Mouse (Mus musculus) neural tube, embryonic 15.5 days (tissue): Measurements from ENCODE around the gene Hat1. TPM values are rescaled to one million over a fixed set of nuclear protein-coding genes. Genes with fewer than 3 reads are reported as not detected.

Source experiments
- ATAC-seq: fragments of 200-750 bp; cut with Nextera tagmentation; 2 replicates; pipeline ENCODE4 v1.8.0; 2017; ENCODE audit warnings: mild to moderate bottlenecking, moderate TSS enrichment, moderate library complexity; ENCODE audit not compliant: low FRiP score
- H3K27ac ChIP-seq: fragments of 300-500 bp; sonication (generic); replicated peaks from 2 replicates; pipeline ENCODE4 v1.5.1; 2015; ENCODE audit warnings: mild to moderate bottlenecking, inconsistent platforms
- H3K27me3 ChIP-seq: fragments of 300-500 bp; sonication (generic); replicated peaks from 2 replicates; pipeline ENCODE4 v1.6.1; 2015; ENCODE audit warnings: inconsistent platforms
- H3K36me3 ChIP-seq: fragments of 300-500 bp; sonication (generic); 2 replicates; pipeline ENCODE4 v1.6.1; 2015; ENCODE audit warnings: inconsistent platforms
- H3K4me1 ChIP-seq: fragments of 300-500 bp; sonication (generic); 2 replicates; pipeline ENCODE4 v1.6.1; 2015; ENCODE audit warnings: inconsistent platforms
- H3K4me2 ChIP-seq: fragments of 300-500 bp; sonication (generic); 2 replicates; pipeline ENCODE4 v1.6.1; 2015; ENCODE audit warnings: inconsistent platforms, mild to moderate bottlenecking, moderate library complexity
- H3K4me3 ChIP-seq: fragments of 300-500 bp; sonication (generic); replicated peaks from 2 replicates; pipeline ENCODE4 v1.5.1; 2015; ENCODE audit warnings: mild to moderate bottlenecking, inconsistent platforms
- H3K9ac ChIP-seq: fragments of 300-500 bp; sonication (generic); replicated peaks from 2 replicates; pipeline ENCODE4 v1.6.1; 2015; ENCODE audit warnings: mild to moderate bottlenecking, inconsistent platforms
- H3K9me3 ChIP-seq: fragments of 300-500 bp; sonication (generic); replicated peaks from 2 replicates; pipeline ENCODE4 v1.6.1; 2016; ENCODE audit warnings: inconsistent platforms
- WGBS: fragments of 180-500 bp; shearing (Covaris S2); methylation state at CpG from one replicate; pipeline ENCODE4 v1.1.7; 2015; ENCODE audit warnings: mixed read lengths; 5-methylcytosine and 5-hydroxymethylcytosine counted together
- polyA plus RNA-seq: library from polyadenylated mRNA; unstranded; fragments of >200 nt; fragmentation: Nextera tagmentation; extraction: Ambion mirVana; gene quantifications from 2 replicates; pipeline ENCODE4 v1.2.1, GENCODE M21; 2015

Gene Hat1
- polyA plus RNA-seq, 1 experiment from 2014 or later = 45.9 TPM

- ATAC-seq = no peak
- Histone ChIP-seq H3K9ac (no peak overlapping the region), H3K4me3 (no peak overlapping the region), H3K4me1 (peaks cover 11% of the 10 kb centered on the region), H3K4me2 (no peak overlapping the region), H3K27me3 (peaks cover 3% of the 10 kb centered on the region; the same call in 1 of the 2 replicates), H3K27ac (no peak overlapping the region), H3K36me3 (no peaks in the 10 kb centered on the region), H3K9me3 (no peaks in the 10 kb centered on the region)
- WGBS = 17% methylated on average over 2 of the region's 2 CpGs
Measured at GRCm38 (mm10) chr2:71449604-71450003, 60.8 kb downstream of the Hat1 start.

GRCm38 (mm10) chr2:71451761-71452160, 63.0 kb downstream of the Hat1 start:
- Histone ChIP-seq H3K4me2 (no peak overlapping the region), H3K36me3 (no peaks in the 10 kb centered on the region), H3K4me3 (no peak overlapping the region), H3K27me3 (peaks cover 3% of the 10 kb centered on the region; the same call in 1 of the 2 replicates), H3K9ac (no peak overlapping the region), H3K4me1 (peaks cover 11% of the 10 kb centered on the region), H3K9me3 (no peaks in the 10 kb centered on the region), H3K27ac (no peak overlapping the region)
- no peak for ATAC-seq
- WGBS = 67% methylated on average over 5 of the region's 5 CpGs

GRCm38 (mm10) chr2:71453161-71453916, 64.6 kb downstream of the Hat1 start, which contains the start of gene Metap1d:
Metap1d (plus strand) TSS chr2:71453276.
- peak within 1 kb of the TSS; percentile 44 for H3K9ac ChIP-seq
- H3K4me1 ChIP-seq = peaks cover 11% of the 10 kb centered on the region
- under 1% methylated on average over 61 of the region's 61 CpGs for WGBS
- peak within 1 kb of the TSS; percentile 81 for H3K4me2 ChIP-seq
- H3K27me3 ChIP-seq = peaks cover 3% of the 10 kb centered on the region; the same call in 1 of the 2 replicates
- no peaks in the 10 kb centered on the region for H3K36me3 ChIP-seq
- H3K27ac ChIP-seq = peak within 1 kb of the TSS; percentile 78
- peak within 1 kb of the TSS; percentile 68 for H3K4me3 ChIP-seq
- ATAC-seq = peak; percentile 99
- H3K9me3 ChIP-seq = no peaks in the 10 kb centered on the region

- ATAC-seq = no peak
- Histone ChIP-seq H3K27ac (no peak overlapping the region; the same call in 1 of the 2 replicates), H3K36me3 (no peaks in the 10 kb centered on the region), H3K4me1 (peaks cover 11% of the 10 kb centered on the region), H3K9me3 (no peaks in the 10 kb centered on the region), H3K9ac (peak overlapping the region; percentile 44; the same call in 1 of the 2 replicates), H3K4me2 (peak overlapping the region; percentile 81), H3K4me3 (peak overlapping the region; percentile 68), H3K27me3 (peaks cover 3% of the 10 kb centered on the region; the same call in 1 of the 2 replicates)
- WGBS = 49% methylated on average over 4 of the region's 4 CpGs
Measured at GRCm38 (mm10) chr2:71453917-71454260, 65.1 kb downstream of the Hat1 start.

- Histone ChIP-seq H3K4me2 (no peak overlapping the region), H3K9me3 (no peaks in the 10 kb centered on the region), H3K27me3 (no peaks in the 10 kb centered on the region), H3K9ac (no peak overlapping the region), H3K4me3 (no peak overlapping the region), H3K36me3 (no peaks in the 10 kb centered on the region), H3K27ac (no peak overlapping the region), H3K4me1 (peaks cover 5% of the 10 kb centered on the region)
- 68% methylated on average over 13 of the region's 13 CpGs for WGBS
- no peak for ATAC-seq
Measured at GRCm38 (mm10) chr2:71458624-71459023, 69.9 kb downstream of the Hat1 start.

- H3K4me3 ChIP-seq = no peak overlapping the region
- no peaks in the 10 kb centered on the region for H3K36me3 ChIP-seq
- WGBS = 83% methylated on average over 1 of the region's 1 CpGs
- ATAC-seq = no peak
- no peaks in the 10 kb centered on the region for H3K27me3 ChIP-seq
- no peak overlapping the region for H3K27ac ChIP-seq
- H3K9ac ChIP-seq = no peak overlapping the region
- no peak overlapping the region for H3K4me2 ChIP-seq
- no peaks in the 10 kb centered on the region for H3K9me3 ChIP-seq
- no peaks in the 10 kb centered on the region for H3K4me1 ChIP-seq
Measured at GRCm38 (mm10) chr2:71459659-71460058, 70.9 kb downstream of the Hat1 start.

- no peaks in the 10 kb centered on the region for H3K36me3 ChIP-seq
- 77% methylated on average over 6 of the region's 6 CpGs for WGBS
- no peak overlapping the region for H3K27ac ChIP-seq
- no peaks in the 10 kb centered on the region for H3K9me3 ChIP-seq
- no peaks in the 10 kb centered on the region for H3K4me1 ChIP-seq
- ATAC-seq = no peak
- no peak overlapping the region for H3K4me2 ChIP-seq
- H3K27me3 ChIP-seq = no peaks in the 10 kb centered on the region
- no peak overlapping the region for H3K9ac ChIP-seq
- H3K4me3 ChIP-seq = no peak overlapping the region
Measured at GRCm38 (mm10) chr2:71461139-71461538, 72.4 kb downstream of the Hat1 start.

- Histone ChIP-seq H3K36me3 (no peaks in the 10 kb centered on the region), H3K27ac (no peak overlapping the region), H3K4me2 (no peak overlapping the region), H3K27me3 (no peaks in the 10 kb centered on the region), H3K9ac (no peak overlapping the region), H3K4me3 (no peak overlapping the region), H3K4me1 (no peaks in the 10 kb centered on the region), H3K9me3 (no peaks in the 10 kb centered on the region)
- no peak for ATAC-seq
- whole genome bisulfite sequencing = 73% methylated on average over 7 of the region's 7 CpGs
Measured at GRCm38 (mm10) chr2:71461589-71461988, 72.8 kb downstream of the Hat1 start.

- H3K4me3 ChIP-seq = no peak overlapping the region
- no peaks in the 10 kb centered on the region for H3K36me3 ChIP-seq
- no peaks in the 10 kb centered on the region for H3K27me3 ChIP-seq
- H3K4me2 ChIP-seq = no peak overlapping the region
- no peaks in the 10 kb centered on the region for H3K4me1 ChIP-seq
- H3K9me3 ChIP-seq = no peaks in the 10 kb centered on the region
- no peak overlapping the region for H3K9ac ChIP-seq
- 89% methylated on average over 4 of the region's 4 CpGs for WGBS
- no peak for ATAC-seq
- H3K27ac ChIP-seq = no peak overlapping the region
Measured at GRCm38 (mm10) chr2:71462066-71462465, 73.3 kb downstream of the Hat1 start.

GRCm38 (mm10) chr2:71462553-71462952, 73.8 kb downstream of the Hat1 start:
- Histone ChIP-seq H3K27ac (no peak overlapping the region), H3K27me3 (no peaks in the 10 kb centered on the region), H3K4me1 (no peaks in the 10 kb centered on the region), H3K4me3 (no peak overlapping the region), H3K9ac (no peak overlapping the region), H3K36me3 (no peaks in the 10 kb centered on the region), H3K9me3 (no peaks in the 10 kb centered on the region), H3K4me2 (no peak overlapping the region)
- ATAC-seq = no peak
- WGBS = 68% methylated on average over 3 of the region's 3 CpGs

GRCm38 (mm10) chr2:71466103-71466502, 77.3 kb downstream of the Hat1 start:
- no peak overlapping the region for H3K4me3 ChIP-seq
- no peaks in the 10 kb centered on the region for H3K27me3 ChIP-seq
- H3K36me3 ChIP-seq = no peaks in the 10 kb centered on the region
- no peaks in the 10 kb centered on the region for H3K9me3 ChIP-seq
- no peak overlapping the region for H3K27ac ChIP-seq
- 12% methylated on average over 6 of the region's 6 CpGs for WGBS
- no peak overlapping the region for H3K4me2 ChIP-seq
- no peak for ATAC-seq
- H3K4me1 ChIP-seq = no peaks in the 10 kb centered on the region
- H3K9ac ChIP-seq = no peak overlapping the region

- Histone ChIP-seq H3K4me2 (no peak overlapping the region), H3K9ac (no peak overlapping the region), H3K36me3 (no peaks in the 10 kb centered on the region), H3K27me3 (no peaks in the 10 kb centered on the region), H3K9me3 (no peaks in the 10 kb centered on the region), H3K27ac (no peak overlapping the region), H3K4me3 (no peak overlapping the region), H3K4me1 (no peaks in the 10 kb centered on the region)
- WGBS = 58% methylated on average over 11 of the region's 11 CpGs
- no peak for ATAC-seq
Measured at GRCm38 (mm10) chr2:71466861-71467450, 78.2 kb downstream of the Hat1 start.
